Mouse (Mus musculus) liver, embryonic 14.5 days (tissue): ENCODE measurements at regions not wholly inside any gene's neighbourhood (a gene's known extent, or its start where the extent isn't known, plus 50 kb on each side); places are given as distances from the start of the nearest gene placed in this dataset.

Experiments used
- CTCF ChIP-seq: IDR thresholded peaks from 2 replicates; pipeline ENCODE4 v1.5.1; 2016; ENCODE audit warnings: antibody characterized with exemption, low read depth, control low read depth
- EP300 ChIP-seq: IDR thresholded peaks from 2 replicates; pipeline ENCODE4 v1.6.1; 2016; ENCODE audit warnings: antibody characterized with exemption, low read depth

DNA sequence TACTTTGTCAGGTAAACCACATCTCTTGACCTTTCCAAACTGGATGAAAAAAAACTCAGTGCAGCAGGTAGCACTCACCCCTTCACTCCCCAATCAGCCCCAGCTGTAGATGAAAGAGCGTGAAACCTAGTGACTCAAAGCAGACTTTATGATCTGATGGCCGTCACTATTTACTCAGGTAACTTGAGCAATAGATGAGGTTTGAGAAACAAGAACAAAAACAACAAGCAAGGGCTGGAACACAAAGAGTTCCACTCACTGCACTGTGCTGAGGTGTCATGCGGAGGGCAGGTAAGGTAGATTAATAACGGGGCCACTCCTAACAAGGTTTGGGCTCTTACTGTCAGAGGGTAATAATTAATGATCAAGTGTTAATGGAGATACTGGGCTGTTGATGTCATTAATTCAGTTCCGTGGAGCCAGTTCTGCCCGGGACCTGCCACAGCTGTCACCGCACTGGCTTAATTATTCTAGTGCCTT is 170.4 kb upstream of the Zeb2 start:
- TF ChIP-seq CTCF (no peak), EP300 (no peak)
